Mouse (Mus musculus) embryo, embryonic 11 days (tissue): ENCODE measurements around the gene Pknox2.

Source experiments
- DNase-seq: peaks from one replicate; pipeline ENCODE4 v3.0.0-alpha.2; 2015

The Pknox2 gene

DNA sequence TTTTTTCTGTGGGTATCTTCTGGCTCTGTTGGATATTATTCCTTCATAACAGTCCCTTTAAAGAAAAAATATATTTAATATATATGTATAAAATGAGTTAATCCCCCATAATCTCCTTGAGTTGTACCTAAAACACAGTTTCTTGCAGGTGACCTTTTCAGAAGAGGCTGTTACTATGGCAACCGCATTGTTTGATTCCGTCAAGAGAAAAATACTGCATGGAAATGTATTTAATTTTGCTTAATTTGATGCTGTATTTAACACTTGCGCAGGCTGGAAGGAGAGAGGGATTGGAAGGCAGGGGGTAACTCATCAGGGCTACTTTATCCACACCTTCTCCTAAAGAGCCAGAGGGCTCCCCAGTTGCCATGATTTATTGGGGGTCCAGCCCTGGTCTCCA lies 108.3 kb downstream of the Pknox2 start:
- no peak for DNase-seq

DNA sequence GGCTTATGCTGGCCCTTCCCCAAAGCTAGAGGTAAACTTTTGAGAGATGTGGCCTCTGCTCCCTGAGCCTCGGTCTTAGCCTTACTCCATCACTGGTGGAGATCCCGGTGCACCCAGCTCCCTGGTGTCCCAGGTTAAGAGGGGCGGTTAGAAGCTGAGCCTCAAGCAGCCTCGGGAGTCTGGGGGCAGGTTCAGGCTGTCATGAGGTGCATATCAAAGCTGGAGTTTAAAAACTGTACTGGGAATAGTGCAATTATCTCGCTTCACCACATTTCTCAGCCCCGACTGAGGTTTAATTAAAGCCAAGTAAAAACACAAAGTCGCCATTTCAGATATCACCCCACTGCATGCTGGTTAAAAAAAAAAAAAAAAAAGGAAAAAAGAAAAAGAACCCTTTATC lies 108.8 kb downstream of the Pknox2 start:
- no peak for DNase-seq

DNA sequence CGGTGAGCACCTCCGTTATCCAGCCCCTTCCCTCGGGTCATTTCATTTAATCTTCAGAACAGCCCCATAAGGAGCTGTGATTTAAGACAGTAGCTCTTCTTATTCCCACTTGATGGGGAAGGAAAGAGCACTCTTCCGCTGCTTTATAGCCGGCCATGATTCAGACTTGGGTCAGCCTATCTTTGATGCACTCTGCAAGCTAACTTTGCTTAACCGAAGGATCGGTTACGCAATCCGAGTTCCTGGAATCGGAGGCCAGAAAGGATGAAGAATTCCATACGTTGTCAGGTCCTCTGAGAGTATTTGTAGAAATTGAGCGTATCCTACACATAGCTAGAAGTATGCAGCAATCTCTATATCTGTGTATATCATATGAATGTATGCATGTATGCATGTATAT lies 109.8 kb downstream of the Pknox2 start:
- no peak for DNase-seq

DNA sequence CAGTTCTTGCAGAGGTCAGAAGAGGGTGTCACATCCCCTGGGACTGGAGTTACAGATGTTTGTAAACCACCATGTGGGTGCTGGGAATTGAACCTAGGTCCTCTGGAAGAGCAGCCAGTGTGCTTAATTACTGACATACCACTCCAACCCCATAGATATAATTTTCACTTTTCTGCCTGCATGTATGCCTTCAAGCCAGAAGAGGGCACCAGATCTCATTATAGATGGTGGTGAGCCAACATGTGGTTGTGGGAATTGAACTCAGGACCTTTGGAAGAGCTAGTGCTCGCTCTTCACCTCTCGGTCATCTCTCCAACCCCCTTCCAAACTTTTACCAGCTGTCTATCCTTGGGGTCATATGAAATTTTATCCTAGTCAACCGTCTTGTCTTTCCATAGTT lies 112.0 kb downstream of the Pknox2 start:
- no peak for DNase-seq

DNA sequence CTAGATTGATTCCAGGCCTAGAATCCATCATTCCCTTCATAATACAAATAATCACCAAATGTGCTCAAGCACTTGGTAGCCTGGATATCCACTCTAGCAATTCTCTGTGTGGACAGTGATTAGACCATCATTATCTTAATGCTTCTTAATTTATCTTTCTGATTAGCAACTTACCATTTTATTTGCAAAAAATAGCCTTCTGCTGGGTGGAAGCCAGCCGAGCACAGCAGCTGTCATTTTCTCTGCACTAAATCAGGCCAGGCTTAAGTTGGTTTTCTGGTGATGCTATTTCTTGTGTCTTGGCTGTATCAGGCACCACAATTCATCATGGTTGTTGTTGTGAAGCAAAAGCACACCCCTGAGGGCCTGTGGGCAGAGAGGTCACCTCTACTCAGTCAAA lies 112.9 kb downstream of the Pknox2 start:
- no peak for DNase-seq

DNA sequence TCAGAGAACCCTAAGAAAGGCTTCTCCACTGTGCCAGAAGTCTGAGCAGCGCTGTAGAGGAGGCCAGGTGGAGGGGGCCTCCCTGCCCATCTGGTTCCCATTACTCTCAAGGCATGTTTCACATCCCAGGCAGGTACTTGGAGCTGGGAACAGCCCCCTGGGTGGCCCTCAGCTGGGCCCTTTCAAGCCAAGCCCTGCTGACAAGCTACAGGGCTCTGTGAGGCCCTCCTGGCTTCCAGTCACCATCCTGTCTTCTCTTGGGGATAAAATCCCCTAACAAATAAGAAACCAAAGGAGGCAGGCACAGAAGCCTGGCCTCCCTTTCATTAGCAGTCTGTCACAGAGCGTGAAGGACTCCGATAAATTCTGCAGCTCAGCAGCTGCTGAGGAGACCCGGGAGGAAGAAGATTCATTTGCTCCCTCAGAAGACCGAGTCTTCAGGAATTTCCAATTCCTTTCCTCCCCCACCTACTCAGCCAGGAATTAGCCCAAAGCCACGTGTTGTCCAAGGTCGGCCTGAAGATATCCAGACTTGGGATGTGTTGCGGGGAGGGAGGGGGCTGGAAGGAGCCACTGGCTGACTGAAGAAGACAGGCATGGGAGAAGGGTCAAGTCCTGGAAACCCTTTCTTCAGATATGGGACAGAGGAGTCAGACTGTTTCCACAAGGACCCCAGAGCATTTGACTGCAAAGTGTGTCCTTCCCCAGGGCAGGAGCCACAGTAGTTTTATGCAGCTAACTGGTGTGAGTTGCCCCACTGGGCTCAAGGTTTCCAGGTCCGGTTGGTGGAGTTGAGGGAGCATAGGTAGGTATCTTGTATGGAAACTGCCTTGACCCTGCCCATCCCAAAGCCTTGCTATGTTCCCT lies 116.6 kb downstream of the Pknox2 start:
- DNase-seq = peak; percentile 82

DNA sequence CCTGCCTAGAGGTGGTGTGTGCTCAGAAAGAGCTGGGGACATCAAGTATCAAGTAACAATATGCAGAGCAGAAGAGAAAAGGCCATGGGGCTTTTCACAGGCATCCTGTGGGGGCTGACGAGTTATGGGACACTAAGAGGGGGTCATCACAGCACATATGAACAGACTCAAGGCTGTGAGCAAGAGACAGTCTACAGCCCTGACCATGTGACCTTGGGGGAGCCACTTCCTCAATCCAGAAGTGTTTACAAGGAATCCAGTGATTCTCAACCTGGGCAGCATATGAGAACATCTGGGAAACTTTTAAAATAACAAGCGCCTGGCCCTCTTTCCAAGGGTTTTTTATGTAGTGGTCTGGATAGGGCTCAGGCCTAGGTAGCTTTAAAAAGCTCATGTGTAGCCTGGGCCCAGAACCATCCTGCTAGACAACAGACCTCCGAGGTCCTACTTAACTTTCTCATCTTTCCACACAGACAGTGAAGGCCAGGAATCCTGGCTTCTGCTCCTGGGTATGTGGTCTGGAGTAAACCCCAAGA lies 117.3 kb downstream of the Pknox2 start:
- no peak for DNase-seq

DNA sequence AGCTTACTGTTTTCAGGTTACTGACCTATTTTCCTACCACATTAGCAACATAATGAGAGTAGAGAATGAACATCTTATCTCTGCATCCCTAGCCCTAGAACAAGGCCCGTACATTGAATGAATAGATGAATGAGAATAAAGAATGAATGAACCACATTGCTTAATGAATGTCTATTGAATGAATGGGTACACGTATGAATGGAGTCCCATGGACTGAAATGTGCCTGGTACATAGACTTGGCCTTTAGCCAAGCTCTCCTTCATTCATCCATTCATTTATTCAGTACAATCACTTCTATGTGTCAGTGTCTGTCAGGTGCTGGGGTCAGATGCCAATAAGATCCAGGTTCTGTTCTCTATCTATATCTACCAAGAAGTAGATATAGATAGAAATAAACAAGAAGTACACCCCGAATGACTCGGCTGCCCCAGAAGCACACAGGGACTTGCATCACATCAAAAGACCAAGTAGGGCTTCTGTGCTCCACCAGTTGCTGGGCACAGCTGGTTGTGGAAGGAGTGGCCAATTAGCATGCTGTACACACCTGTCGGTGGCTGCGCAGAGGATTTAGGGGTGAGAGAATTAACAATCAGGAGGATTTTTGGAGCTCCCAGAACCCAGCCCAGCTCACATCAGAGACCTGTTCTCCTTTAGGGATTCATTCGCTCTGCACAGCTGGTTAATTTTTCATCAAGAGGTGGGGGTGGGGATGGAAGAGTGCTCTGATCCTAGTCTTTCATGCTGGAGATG lies 119.2 kb downstream of the Pknox2 start:
- no peak for DNase-seq

DNA sequence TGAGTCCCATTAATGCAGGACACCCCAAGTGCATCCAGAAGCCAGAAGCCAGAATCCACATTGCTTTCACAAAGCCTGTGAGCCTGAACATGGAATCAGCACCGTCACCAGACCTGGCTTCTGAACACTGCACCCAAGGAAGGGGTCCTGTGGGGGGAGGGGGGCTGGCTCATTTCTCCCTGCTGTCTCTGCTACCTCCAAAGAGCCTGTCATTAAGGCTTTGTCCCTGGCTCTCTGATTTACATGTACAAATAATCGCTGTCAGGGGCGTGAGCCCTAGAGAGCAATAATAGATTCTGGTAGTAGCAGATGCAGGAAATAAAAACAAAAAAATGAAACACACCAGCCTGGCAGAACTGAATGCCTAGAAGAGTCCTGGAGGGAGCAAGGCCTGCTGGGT lies 121.3 kb downstream of the Pknox2 start:
- DNase-seq = no peak

DNA sequence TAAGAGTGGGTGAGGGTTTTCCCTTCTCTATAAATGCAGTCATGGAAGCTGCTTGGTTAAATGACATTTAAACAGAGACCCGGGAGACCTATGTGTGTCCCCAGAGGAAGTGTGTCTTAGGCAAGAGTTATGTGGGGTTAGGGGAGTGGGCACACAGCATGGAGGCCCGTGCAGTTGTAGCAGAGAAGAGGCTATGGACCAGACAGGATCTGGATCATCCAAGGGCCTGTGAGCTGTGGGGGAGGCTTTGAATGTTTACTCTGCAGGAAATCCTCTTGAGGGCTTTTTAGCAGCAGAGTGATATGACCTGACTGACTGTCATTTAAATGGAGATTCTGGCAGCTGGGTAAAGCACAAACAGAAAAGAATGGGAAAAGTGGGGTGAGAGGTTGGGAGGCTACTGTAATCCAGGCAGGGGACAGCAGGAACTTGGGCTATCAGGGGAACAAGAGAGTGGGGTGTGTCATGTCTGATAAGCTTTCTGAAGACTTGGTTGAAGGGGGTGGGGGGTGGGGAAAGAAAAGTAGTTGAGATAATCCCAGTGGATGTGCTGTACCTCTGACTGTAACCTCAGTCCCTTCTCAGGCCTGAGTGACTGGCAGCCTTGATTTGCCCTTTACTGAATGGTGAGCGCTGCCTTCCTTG lies 125.5 kb downstream of the Pknox2 start:
- DNase-seq = no peak

DNA sequence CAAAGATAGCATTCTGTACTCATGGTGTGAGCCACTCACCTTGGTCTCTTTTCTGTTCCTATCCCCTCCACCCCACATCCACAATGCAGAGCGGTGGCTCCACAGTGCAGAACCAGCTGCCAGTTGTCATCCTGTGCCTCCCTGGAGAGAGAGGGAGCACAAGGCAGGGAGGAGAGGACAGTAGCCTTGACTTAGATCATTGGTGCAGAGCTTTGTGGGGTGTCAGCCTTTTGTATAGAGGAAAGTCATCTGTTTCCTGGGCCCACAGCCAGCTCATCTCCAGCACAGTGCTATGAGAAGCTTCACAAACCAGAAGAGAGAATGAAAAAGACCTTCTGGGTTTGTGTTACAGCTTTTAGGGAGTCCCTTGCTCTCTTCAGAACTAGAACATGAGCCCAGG lies 129.1 kb downstream of the Pknox2 start:
- DNase-seq = no peak

DNA sequence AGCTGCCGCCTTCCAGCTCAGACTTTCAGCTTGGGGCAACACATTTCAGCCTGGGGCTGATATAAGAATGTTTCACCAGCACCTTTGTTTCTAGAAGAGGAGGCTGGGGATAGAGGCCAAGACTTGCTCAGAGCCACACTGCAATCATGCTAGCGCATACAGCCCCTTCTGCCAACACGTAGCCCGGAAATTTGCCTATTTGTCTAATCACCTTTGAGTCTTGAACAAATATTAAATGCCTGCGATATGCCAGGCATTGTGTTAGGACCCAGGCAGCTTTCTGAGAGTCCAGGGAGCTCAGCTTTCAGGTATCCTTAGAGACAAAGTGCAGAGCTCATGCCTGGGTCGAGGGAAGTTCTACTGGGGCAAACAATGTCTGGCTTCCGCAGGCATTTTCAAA lies 130.0 kb downstream of the Pknox2 start:
- no peak for DNase-seq

DNA sequence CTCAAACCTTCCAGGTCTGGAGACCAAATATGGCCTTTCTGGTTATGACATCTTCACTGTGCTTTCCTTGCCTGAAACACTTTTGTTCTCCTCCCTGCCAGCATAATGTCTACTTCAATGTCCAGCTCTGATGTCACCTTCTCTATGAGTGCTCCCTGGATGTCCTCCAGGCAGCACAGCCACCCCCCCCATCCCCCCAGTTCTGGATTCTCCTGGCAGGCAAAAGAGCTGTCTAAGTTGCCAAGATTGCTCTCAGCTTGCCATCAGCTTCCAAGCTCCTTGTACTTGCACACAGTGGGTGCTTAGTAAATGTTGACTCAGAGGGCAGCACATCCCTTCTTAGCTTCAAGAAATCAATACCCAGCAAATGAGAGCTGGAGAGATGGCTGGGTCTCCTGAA lies 131.0 kb downstream of the Pknox2 start:
- no peak for DNase-seq

DNA sequence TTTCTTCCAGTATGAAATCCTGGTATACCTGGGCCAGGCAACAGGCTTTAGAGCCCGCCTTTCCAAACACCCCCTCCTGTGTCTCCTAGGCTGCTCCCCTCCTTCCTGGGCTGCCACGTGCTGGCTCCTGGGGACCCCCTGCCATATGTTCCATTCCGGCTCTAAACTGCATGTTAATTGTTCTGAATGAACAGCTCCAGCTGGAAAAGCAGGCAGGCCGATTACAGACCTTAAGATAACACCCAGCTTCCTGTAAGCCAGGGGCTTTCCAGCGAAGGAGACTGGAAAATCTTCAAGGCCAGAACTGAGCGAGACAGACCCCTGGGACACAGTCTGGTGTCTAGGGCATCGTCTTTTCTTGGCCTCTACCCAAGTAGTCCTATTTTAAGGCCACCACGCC lies 133.6 kb downstream of the Pknox2 start:
- DNase-seq = peak; percentile 63

DNA sequence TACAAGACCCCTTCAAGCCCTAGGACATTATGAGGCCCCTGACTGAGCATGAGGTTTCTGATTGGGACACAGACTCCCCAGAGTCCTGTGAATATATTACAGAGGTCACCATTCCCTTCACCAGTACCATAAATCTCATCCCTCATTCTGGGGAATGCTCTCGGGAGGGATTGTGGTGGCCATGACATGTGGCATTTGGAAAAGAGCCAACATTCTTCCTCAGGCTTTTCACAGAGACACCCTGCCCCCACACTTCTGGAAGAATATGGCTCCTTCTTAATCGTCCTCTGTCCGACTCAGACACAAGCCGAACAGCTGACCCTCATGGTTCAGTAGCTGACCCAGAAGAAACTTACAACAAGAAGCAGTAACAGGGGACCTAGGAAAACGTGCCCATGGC lies 139.1 kb downstream of the Pknox2 start:
- DNase-seq = peak; percentile 75

DNA sequence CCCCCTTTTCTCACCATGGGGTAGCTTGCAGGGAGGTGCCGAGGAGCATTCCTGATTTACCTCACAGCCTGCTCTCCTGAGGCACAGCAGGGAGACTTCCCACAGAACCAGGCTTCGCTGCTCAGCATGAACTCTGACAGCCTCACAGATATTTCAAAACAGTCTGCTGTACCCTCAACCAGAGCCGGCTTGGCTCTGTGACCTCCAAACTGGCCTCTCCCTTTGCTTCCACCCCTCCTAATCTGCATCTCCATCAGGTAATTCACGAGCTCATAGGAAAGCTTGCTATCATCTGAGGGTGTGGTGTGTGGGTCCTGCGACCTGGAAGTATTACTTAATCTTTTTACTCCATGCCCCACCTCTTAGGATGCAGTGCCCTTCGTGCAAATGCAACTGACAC lies 142.5 kb downstream of the Pknox2 start:
- no peak for DNase-seq

DNA sequence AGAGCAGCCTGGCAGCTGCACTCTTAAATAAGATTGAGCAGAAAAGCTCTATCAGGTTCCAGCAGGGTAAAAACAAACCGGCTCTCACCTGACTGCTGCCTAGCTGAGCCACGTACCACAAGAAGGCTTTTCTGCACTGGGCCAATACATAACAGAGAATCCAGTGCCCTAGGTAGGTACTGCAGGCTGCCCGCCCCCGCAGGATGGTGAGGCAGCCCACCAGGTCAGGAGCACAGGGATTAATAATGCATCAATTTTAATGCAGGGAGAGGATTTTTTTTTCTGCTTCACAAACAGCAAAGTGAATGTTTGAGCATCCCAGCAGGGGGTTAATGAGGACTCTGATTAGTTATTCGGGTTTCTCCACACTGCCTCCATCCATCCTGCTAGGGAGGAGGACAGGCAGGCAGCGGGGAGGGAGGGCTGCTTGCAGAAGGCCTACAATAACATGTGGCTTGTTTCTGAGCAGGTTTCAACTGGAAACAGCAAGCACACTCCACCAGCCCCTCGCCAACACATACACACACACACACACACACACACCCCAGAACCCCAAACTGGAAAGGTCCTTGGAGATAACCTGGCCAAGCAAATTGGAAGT lies 145.2 kb downstream of the Pknox2 start:
- DNase-seq = peak; percentile 43

DNA sequence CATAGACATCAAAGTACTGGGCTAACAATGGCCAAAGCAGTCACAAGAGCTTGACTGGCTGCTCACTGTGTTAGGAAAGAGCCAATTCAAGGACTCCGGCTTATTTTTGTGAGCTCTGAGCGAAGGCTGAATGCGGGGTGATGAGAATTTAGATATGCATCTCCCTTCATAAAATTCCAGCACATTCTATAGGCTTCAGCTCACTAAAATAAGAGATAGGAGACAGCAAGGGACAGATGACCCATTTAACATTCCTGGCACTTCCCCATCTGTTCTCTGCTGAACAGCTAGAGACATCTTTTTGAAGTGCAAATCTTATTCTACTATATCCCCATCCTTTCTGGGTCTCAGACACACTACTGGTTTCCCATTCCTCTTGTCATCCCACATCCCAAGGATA lies 147.8 kb downstream of the Pknox2 start:
- no peak for DNase-seq

DNA sequence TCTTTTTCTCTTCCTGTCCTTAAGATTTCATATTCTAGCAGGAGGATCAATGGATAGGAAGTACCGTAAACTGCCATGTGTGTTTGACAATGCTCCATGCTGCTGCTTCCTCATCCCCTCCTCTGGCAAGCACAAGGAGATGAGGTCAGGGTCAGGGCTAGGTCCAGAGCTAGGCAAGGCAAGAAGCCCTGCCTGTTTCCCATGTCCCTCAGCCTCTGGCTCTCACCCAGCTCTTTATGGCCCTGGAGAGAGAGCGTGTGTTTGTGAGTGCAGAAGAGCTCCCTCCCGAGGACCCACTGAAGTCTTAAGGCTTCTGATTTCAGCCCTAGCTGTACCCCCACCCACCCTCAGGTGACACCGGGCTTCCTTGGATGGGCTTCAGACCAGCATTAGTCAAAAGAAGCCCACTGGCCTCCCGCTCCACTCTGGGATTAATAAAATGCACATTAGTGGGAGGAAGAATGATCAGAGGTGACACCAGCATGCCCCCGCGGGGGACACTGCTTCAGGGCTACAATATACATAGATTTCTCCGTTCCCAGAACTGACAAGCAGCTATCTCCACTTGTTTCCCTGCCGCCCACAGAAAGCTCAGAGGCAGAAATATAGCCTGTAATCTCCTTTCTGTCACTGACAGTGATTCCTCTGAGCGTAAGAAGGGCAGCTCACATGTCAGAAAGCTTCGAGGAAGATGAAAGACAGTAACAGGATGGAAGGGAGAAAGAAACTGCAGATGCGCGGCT lies 156.4 kb downstream of the Pknox2 start:
- DNase-seq = no peak

DNA sequence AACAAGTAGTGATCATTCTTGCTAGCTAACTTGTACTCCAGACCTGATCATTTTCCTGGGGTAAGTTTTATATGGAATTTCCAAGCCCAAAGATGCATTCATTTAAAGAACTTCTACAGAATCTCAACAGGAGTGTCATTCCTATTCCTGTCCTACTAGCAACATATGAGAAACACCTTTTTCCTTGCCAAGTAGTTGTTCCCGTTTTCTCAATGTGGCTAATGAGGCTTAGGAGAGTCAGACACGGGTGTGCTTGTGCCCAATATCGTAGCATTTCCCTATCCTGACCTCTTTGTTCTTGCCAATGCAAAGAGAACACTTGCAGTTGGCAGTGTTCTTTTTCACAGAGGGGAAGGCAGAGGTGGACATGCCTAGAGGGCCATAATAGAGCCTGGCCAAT lies 157.2 kb downstream of the Pknox2 start:
- no peak for DNase-seq

DNA sequence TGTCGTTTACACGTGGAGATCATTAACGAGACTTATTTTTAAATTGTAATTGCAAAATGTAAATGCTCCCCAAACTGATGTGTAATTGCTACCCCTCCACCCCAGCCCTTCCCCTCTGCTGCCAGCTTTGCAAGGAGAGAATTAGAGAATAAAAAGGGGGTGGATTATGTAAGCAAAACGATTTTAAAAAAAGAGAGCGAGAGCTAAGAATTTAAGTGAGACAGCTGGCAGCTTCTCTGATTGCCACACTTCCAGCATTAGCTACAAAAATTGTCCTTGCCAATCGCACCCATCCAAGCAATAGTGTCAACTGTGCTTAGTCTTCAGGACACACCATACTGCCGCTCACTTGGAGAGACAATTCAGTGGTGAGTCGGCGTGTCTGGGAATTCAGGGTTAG lies 162.0 kb downstream of the Pknox2 start:
- no peak for DNase-seq

DNA sequence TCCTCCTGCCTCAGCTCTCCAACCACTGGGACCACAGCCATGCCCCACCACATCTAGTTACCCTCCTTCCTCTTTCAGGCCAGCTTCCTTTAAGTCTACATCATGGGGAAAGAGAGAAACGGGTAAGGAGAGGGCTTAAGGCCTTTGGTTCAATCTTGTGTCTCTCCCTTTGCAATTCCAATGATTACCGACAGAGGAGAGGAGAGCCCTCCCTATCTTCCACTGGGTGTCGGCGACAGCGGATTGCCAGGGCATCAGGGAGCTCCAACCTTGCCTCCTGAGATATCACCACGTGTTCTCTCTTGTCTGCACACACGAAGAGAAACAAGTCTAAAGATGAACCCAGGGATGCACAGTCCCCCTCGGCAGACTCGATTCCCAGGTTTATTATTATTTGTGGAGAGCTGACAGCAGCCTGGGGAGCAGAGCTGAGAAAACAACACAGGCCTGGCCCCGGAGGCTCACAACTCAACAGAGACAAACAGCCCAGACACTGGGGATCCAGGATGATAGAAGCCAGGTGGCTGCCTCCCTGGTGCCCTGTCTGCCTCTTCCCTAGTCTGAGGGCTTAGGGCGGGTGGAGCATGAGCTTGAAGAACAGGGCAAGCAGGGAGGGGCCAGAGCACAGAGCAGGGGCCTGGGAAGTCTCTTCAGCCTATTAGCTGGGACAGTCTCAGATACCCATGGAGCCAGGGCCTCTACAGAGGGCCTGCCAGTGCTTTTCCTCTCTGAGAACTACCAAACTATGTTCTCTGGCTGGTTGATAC lies 170.4 kb downstream of the Pknox2 start:
- DNase-seq = peak; percentile 47
